Mouse (Mus musculus): ENCODE results near the gene Ddx55.

Ddx55 gene

DNA sequence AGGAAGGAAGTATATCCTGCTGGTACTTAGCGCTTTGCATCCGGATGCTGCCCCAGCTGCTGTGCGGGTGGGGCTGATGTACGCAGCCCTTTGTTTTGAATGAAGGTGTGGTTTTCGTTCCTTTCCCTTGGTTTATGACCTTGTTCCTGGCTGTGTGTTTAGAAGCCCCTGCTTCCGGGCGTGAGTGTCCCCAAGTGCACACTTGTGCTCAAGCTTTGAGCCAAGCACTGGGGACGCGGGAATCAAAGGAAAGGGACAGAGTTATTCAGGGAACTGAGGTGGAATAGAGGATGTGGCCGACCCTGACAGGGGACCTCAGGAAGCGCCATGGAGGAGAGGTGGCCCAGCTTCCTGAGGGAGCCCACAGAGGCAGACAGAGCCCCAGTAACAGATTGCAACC lies 62.0 kb downstream of the Ddx55 start:
- peak; percentile 26 for DNase-seq

DNA sequence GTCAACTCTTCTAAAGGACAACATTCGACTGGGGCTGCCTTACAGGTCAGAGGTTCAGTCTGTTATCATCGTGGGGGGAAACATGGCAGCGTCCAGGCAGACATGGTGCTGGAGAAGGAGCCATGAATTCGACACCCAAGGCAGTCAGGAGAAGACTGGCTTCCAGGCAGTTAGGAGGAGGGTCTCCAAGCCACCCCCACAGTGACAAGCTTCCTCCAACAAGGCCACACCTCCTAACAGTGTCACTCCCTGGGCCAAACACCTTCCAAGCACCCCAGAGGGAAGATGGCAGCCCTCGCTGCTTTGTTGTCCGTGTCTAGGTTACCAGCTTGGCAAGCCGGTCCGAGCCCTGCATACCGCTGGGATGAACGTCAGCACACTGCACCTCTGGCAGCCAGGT lies 66.0 kb downstream of the Ddx55 start:
- no peak for DNase-seq
